Mouse (Mus musculus): ENCODE measurements around the gene Llcfc1. TPM values are rescaled to one million over a fixed set of nuclear protein-coding genes. Genes with fewer than 3 reads are reported as not detected.

Gene Llcfc1
- 0.37 TPM in 1 of 2 replicates, not detected in the other for polyA plus RNA-seq (2014; fragmentation: Nextera tagmentation; extraction: Ambion mirVana)

GRCm38 (mm10) chr6:41684131-41684530 lies at the start of gene Llcfc1:
TSS of gene Llcfc1 (plus strand) at chr6:41684431.
- WGBS: 89% methylated on average over 2 of the region's 2 CpGs

GRCm38 (mm10) chr6:41635211-41635610 lies 49.0 kb upstream of the Llcfc1 start:
- no peak for ATAC-seq (ENCODE audit: low FRiP score, low TSS enrichment)
- Histone ChIP-seq H3K27ac (ENCODE audit: low read depth, low read length) (no peak overlapping the region), H3K9me3 (ENCODE audit: control insufficient read depth, low read length) (no peaks in the 10 kb centered on the region), H3K27me3 (ENCODE audit: control insufficient read depth, insufficient read depth, low read length) (no peaks in the 10 kb centered on the region), H3K4me1 (ENCODE audit: control insufficient read depth, insufficient read depth, low read length) (no peaks in the 10 kb centered on the region), H3K4me3 (ENCODE audit: low read length) (no peak overlapping the region), H3K36me3 (ENCODE audit: control insufficient read depth, insufficient read depth, low read length) (no peaks in the 10 kb centered on the region), H3K4me2 (replicated peaks; ENCODE audit: low read depth, low read length) (peak overlapping the region; percentile 32; the same call in 1 of the 2 replicates), H3K9ac (ENCODE audit: low read depth, low read length) (no peak overlapping the region)
- WGBS: 67% methylated on average over 1 of the region's 1 CpGs

More at GRCm38 (mm10) chr6:41684131-41684530, at the start of gene Llcfc1:
- Histone ChIP-seq H3K9ac (ENCODE audit: low read depth, low read length) (no peak within 1 kb of the TSS), H3K9me3 (ENCODE audit: control insufficient read depth, low read length) (no peaks in the 10 kb centered on the region), H3K4me2 (replicated peaks; ENCODE audit: low read depth, low read length) (no peak within 1 kb of the TSS), H3K4me3 (ENCODE audit: low read length) (no peak within 1 kb of the TSS), H3K36me3 (ENCODE audit: control insufficient read depth, insufficient read depth, low read length) (no peaks in the 10 kb centered on the region), H3K4me1 (ENCODE audit: control insufficient read depth, insufficient read depth, low read length) (no peaks in the 10 kb centered on the region), H3K27ac (ENCODE audit: low read depth, low read length) (no peak within 1 kb of the TSS), H3K27me3 (ENCODE audit: control insufficient read depth, insufficient read depth, low read length) (no peaks in the 10 kb centered on the region)
- no peak for ATAC-seq (ENCODE audit: low FRiP score, low TSS enrichment)

GRCm38 (mm10) chr6:41636178-41636577 lies 48.1 kb upstream of the Llcfc1 start, which contains the start of gene Trpv6:
TSS of gene Trpv6 (minus strand) at chr6:41636405.
- Histone ChIP-seq H3K4me3 (ENCODE audit: low read length) (peak within 1 kb of the TSS; percentile 20; the same call in 1 of the 2 replicates), H3K9me3 (ENCODE audit: control insufficient read depth, low read length) (no peaks in the 10 kb centered on the region), H3K9ac (ENCODE audit: low read depth, low read length) (peak within 1 kb of the TSS; percentile 34), H3K27me3 (ENCODE audit: control insufficient read depth, insufficient read depth, low read length) (no peaks in the 10 kb centered on the region), H3K27ac (ENCODE audit: low read depth, low read length) (no peak within 1 kb of the TSS), H3K4me1 (ENCODE audit: control insufficient read depth, insufficient read depth, low read length) (no peaks in the 10 kb centered on the region), H3K4me2 (replicated peaks; ENCODE audit: low read depth, low read length) (peak within 1 kb of the TSS; percentile 32), H3K36me3 (ENCODE audit: control insufficient read depth, insufficient read depth, low read length) (no peaks in the 10 kb centered on the region)
- 12% methylated on average over 5 of the region's 5 CpGs for WGBS
- ATAC-seq (ENCODE audit: low FRiP score, low TSS enrichment): 0 out of 2 replicates have a peak, but pooled peaks have one; percentile 35

DNA sequence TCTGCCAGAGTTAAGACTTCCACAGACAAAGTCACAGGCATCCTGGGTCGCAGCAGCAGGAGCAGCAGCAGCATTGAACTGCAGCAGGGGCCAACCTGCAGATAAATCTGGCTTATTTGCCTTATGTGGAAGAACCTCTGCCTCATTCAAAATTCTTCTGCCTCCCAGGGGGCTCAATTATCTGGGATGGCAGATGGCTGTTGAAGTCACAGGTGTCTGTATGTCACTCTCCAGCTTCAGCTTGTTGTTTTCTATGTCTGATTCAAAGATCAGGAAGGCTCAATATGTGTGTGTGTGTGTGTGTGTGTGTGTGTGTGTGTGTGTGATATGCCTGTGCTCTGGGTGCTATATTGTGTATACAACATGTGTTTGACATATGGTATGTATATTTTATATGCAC lies 46.8 kb upstream of the Llcfc1 start:
- Histone ChIP-seq H3K4me2 (replicated peaks; ENCODE audit: low read depth, low read length) (no peak overlapping the region), H3K4me3 (ENCODE audit: low read length) (no peak overlapping the region), H3K36me3 (ENCODE audit: control insufficient read depth, insufficient read depth, low read length) (no peaks in the 10 kb centered on the region), H3K9ac (ENCODE audit: low read depth, low read length) (no peak overlapping the region), H3K4me1 (ENCODE audit: control insufficient read depth, insufficient read depth, low read length) (no peaks in the 10 kb centered on the region), H3K27ac (ENCODE audit: low read depth, low read length) (no peak overlapping the region), H3K27me3 (ENCODE audit: control insufficient read depth, insufficient read depth, low read length) (no peaks in the 10 kb centered on the region), H3K9me3 (ENCODE audit: control insufficient read depth, low read length) (no peaks in the 10 kb centered on the region)
- WGBS: 17% methylated on average over 1 of the region's 1 CpGs
- ATAC-seq (ENCODE audit: low FRiP score, low TSS enrichment): no peak

DNA sequence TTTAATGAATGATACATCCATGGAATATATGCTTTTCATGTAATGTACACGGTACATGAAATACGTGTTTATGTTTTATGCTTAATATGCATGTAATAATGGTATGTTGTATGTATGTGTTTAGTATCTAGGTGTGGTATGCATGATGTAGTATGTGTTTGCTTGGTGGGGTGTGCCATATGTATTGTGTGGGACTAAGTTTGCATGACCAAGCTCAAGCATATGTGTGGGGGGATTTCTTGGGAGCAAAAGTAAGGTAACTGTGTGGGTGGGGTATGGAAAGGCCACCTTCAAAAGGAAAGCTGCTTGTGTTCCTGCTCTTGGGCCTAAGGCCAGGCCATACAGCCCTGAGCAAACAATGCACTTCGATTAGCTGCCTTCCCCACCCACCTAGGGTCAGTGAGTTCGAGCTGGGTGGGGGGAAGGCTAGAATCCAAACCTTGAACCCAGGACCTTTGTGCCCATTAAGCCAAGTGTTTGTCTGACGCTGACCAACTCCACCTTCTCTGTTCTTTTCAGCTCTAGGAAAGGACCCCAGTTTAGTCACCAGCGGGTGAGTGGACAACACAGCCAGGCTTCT lies 46.2 kb upstream of the Llcfc1 start:
- Histone ChIP-seq H3K36me3 (ENCODE audit: control insufficient read depth, insufficient read depth, low read length) (no peaks in the 10 kb centered on the region), H3K9ac (ENCODE audit: low read depth, low read length) (no peak overlapping the region), H3K4me3 (ENCODE audit: low read length) (no peak overlapping the region), H3K4me2 (replicated peaks; ENCODE audit: low read depth, low read length) (no peak overlapping the region), H3K27ac (ENCODE audit: low read depth, low read length) (no peak overlapping the region), H3K4me1 (ENCODE audit: control insufficient read depth, insufficient read depth, low read length) (no peaks in the 10 kb centered on the region), H3K9me3 (ENCODE audit: control insufficient read depth, low read length) (no peaks in the 10 kb centered on the region), H3K27me3 (ENCODE audit: control insufficient read depth, insufficient read depth, low read length) (no peaks in the 10 kb centered on the region)
- ATAC-seq (ENCODE audit: low FRiP score, low TSS enrichment): no peak
- 76% methylated on average over 6 of the region's 6 CpGs for WGBS

- no peak overlapping the region for H3K27ac ChIP-seq (ENCODE audit: low read depth, low read length)
- H3K4me3 ChIP-seq (ENCODE audit: low read length): no peak overlapping the region
- H3K9me3 ChIP-seq (ENCODE audit: control insufficient read depth, low read length): no peaks in the 10 kb centered on the region
- no peak overlapping the region for H3K4me2 ChIP-seq (replicated peaks; ENCODE audit: low read depth, low read length)
- H3K9ac ChIP-seq (ENCODE audit: low read depth, low read length): no peak overlapping the region
- H3K36me3 ChIP-seq (ENCODE audit: control insufficient read depth, insufficient read depth, low read length): no peaks in the 10 kb centered on the region
- WGBS: 69% methylated on average over 3 of the region's 3 CpGs
- no peaks in the 10 kb centered on the region for H3K4me1 ChIP-seq (ENCODE audit: control insufficient read depth, insufficient read depth, low read length)
- no peak for ATAC-seq (ENCODE audit: low FRiP score, low TSS enrichment)
- no peaks in the 10 kb centered on the region for H3K27me3 ChIP-seq (ENCODE audit: control insufficient read depth, insufficient read depth, low read length)
Measured at GRCm38 (mm10) chr6:41640449-41640848, 43.8 kb upstream of the Llcfc1 start.

- H3K9me3 ChIP-seq (ENCODE audit: control insufficient read depth, low read length): no peaks in the 10 kb centered on the region
- no peaks in the 10 kb centered on the region for H3K36me3 ChIP-seq (ENCODE audit: control insufficient read depth, insufficient read depth, low read length)
- no peak overlapping the region for H3K27ac ChIP-seq (ENCODE audit: low read depth, low read length)
- H3K9ac ChIP-seq (ENCODE audit: low read depth, low read length): no peak overlapping the region
- no peaks in the 10 kb centered on the region for H3K4me1 ChIP-seq (ENCODE audit: control insufficient read depth, insufficient read depth, low read length)
- no peak overlapping the region for H3K4me3 ChIP-seq (ENCODE audit: low read length)
- H3K4me2 ChIP-seq (replicated peaks; ENCODE audit: low read depth, low read length): no peak overlapping the region
- 83% methylated on average over 6 of the region's 6 CpGs for WGBS
- no peaks in the 10 kb centered on the region for H3K27me3 ChIP-seq (ENCODE audit: control insufficient read depth, insufficient read depth, low read length)
- no peak for ATAC-seq (ENCODE audit: low FRiP score, low TSS enrichment)
Measured at GRCm38 (mm10) chr6:41641173-41641866, 42.9 kb upstream of the Llcfc1 start.

- Histone ChIP-seq H3K9ac (ENCODE audit: low read depth, low read length) (no peak overlapping the region), H3K9me3 (ENCODE audit: control insufficient read depth, low read length) (no peaks in the 10 kb centered on the region), H3K4me3 (ENCODE audit: low read length) (no peak overlapping the region), H3K4me2 (replicated peaks; ENCODE audit: low read depth, low read length) (no peak overlapping the region), H3K27me3 (ENCODE audit: control insufficient read depth, insufficient read depth, low read length) (no peaks in the 10 kb centered on the region), H3K36me3 (ENCODE audit: control insufficient read depth, insufficient read depth, low read length) (no peaks in the 10 kb centered on the region), H3K27ac (ENCODE audit: low read depth, low read length) (no peak overlapping the region), H3K4me1 (ENCODE audit: control insufficient read depth, insufficient read depth, low read length) (no peaks in the 10 kb centered on the region)
- ATAC-seq (ENCODE audit: low FRiP score, low TSS enrichment): no peak
- whole genome bisulfite sequencing: 83% methylated on average over 4 of the region's 4 CpGs
Measured at GRCm38 (mm10) chr6:41642765-41643164, 41.5 kb upstream of the Llcfc1 start.

DNA sequence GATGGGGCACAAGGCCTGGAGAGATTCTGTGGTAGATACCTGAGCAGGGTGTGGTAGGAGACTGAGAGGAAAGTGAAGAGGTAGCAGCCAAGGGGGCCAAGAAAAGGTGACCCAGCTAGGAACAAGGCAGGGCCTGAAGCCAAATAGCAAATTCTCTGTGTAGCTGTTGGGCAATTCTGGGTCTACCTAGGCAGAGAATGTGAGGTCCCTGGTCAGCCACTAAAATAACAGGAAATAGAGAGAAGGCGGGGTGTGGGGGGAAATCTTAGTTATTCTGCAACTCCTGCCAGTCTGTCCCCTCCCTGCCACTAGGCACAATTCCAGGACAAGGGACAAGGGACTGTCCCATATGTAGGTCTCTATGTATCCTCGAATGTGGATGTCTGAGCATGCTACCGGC lies 41.0 kb upstream of the Llcfc1 start:
- 85% methylated on average over 3 of the region's 3 CpGs for WGBS
- ATAC-seq (ENCODE audit: low FRiP score, low TSS enrichment): no peak
- no peak overlapping the region for H3K9ac ChIP-seq (ENCODE audit: low read depth, low read length)
- no peaks in the 10 kb centered on the region for H3K27me3 ChIP-seq (ENCODE audit: control insufficient read depth, insufficient read depth, low read length)
- H3K27ac ChIP-seq (ENCODE audit: low read depth, low read length): no peak overlapping the region
- H3K4me3 ChIP-seq (ENCODE audit: low read length): no peak overlapping the region
- no peaks in the 10 kb centered on the region for H3K9me3 ChIP-seq (ENCODE audit: control insufficient read depth, low read length)
- H3K4me1 ChIP-seq (ENCODE audit: control insufficient read depth, insufficient read depth, low read length): no peaks in the 10 kb centered on the region
- H3K36me3 ChIP-seq (ENCODE audit: control insufficient read depth, insufficient read depth, low read length): no peaks in the 10 kb centered on the region
- H3K4me2 ChIP-seq (replicated peaks; ENCODE audit: low read depth, low read length): no peak overlapping the region
